Mouse (Mus musculus) MEL (cell line): ENCODE measurements around the gene Slc35b2. TPM values are rescaled to one million over a fixed set of nuclear protein-coding genes. Genes with fewer than 3 reads are reported as not detected.

ENCODE experiments used
- DNase-seq: peaks from one replicate; pipeline ENCODE4 v3.0.0; 2011; ENCODE audit warnings: low read depth, low spot score
- H3K27ac ChIP-seq: 2 replicates; pipeline ENCODE4 v1.5.1; 2012; ENCODE audit warnings: low read depth, mild to moderate bottlenecking, control low read depth, low read length, moderate library complexity; ENCODE audit not compliant: control insufficient read depth
- H3K27me3 ChIP-seq, 2 experiments: fragments of 150-350 bp in 1 of 2; sonication (generic) in 1 of 2; 2 replicates each; pipeline ENCODE4 v1.6.1; 2012; ENCODE audit warnings: low read length in 2 of 2, mild to moderate bottlenecking in 2 of 2, improper control_type of control experiment in 1 of 2, moderate library complexity in 1 of 2; ENCODE audit not compliant: insufficient read depth in 2 of 2, control insufficient read depth in 1 of 2
- H3K36me3 ChIP-seq, 2 experiments: 2 replicates each; pipeline ENCODE4 v1.6.1; 2012 to 2014; ENCODE audit warnings: low read length in 2 of 2, improper control_type of control experiment in 1 of 2, inconsistent platforms in 1 of 2, mild to moderate bottlenecking in 1 of 2; ENCODE audit not compliant: insufficient read depth in 2 of 2, control insufficient read depth in 1 of 2
- H3K4me1 ChIP-seq, 2 experiments: fragments of 150-350 bp in 1 of 2; sonication (generic) in 1 of 2; 2 replicates each; pipeline ENCODE4 v1.6.1; 2012; ENCODE audit warnings: low read length in 2 of 2, improper control_type of control experiment in 1 of 2, mild to moderate bottlenecking in 1 of 2; ENCODE audit not compliant: insufficient read depth in 2 of 2, control insufficient read depth in 1 of 2
- H3K4me3 ChIP-seq, 2 experiments: fragments of 150-350 bp in 1 of 2; sonication (generic) in 1 of 2; 2 replicates each; pipeline ENCODE4 v1.5.1; 2012; ENCODE audit warnings: low read depth in 2 of 2, low read length in 2 of 2, mild to moderate bottlenecking in 2 of 2, moderate library complexity in 2 of 2, control low read depth in 1 of 2, improper control_type of control experiment in 1 of 2; ENCODE audit not compliant: control insufficient read depth in 1 of 2, insufficient read depth in 1 of 2
- H3K79me2 ChIP-seq: 2 replicates; pipeline ENCODE4 v1.6.1; 2012; ENCODE audit warnings: mild to moderate bottlenecking, low read length, moderate library complexity; ENCODE audit not compliant: control insufficient read depth, poor library complexity, insufficient read depth
- H3K9ac ChIP-seq: 2 replicates; pipeline ENCODE4 v1.6.1; 2012; ENCODE audit warnings: low read depth, mild to moderate bottlenecking, control low read depth, low read length, moderate library complexity; ENCODE audit not compliant: control insufficient read depth, poor library complexity, severe bottlenecking
- H3K9me3 ChIP-seq: fragments of 150-350 bp; sonication (generic); replicated peaks from 2 replicates; pipeline ENCODE4 v1.6.1; 2012; ENCODE audit warnings: mild to moderate bottlenecking, low read length, improper control_type of control experiment, moderate library complexity; ENCODE audit not compliant: insufficient read depth
- BHLHE40 ChIP-seq: IDR thresholded peaks from 2 replicates; pipeline ENCODE4 v1.6.1; 2012; ENCODE audit warnings: low read depth, mild to moderate bottlenecking, inconsistent platforms, low read length, improper control_type of control experiment, borderline replicate concordance
- CHD1 ChIP-seq: IDR thresholded peaks from 2 replicates; pipeline ENCODE4 v1.6.1; 2012; ENCODE audit warnings: low read depth, mild to moderate bottlenecking, inconsistent platforms, low read length, improper control_type of control experiment
- CHD2 ChIP-seq: IDR thresholded peaks from 2 replicates; pipeline ENCODE4 v1.6.1; 2011; ENCODE audit warnings: low read length, improper control_type of control experiment
- CTCF ChIP-seq, 3 experiments: IDR thresholded peaks in 2 of 3; conservative IDR thresholded peaks in 1 of 3; 2 replicates each; pipeline ENCODE4 v1.5.1; 2011 to 2012; ENCODE audit warnings: low read length in 3 of 3, low read depth in 2 of 3, mild to moderate bottlenecking in 2 of 3, improper control_type of control experiment in 1 of 3, inconsistent platforms in 1 of 3, mixed read lengths in 1 of 3, moderate library complexity in 1 of 3; ENCODE audit not compliant: control insufficient read depth in 1 of 3, insufficient read depth in 1 of 3, poor library complexity in 1 of 3, severe bottlenecking in 1 of 3
- E2F4 ChIP-seq: IDR thresholded peaks from 2 replicates; pipeline ENCODE4 v1.6.1; 2011; ENCODE audit warnings: low read depth, low read length, improper control_type of control experiment, borderline replicate concordance
- ELF1 ChIP-seq: IDR thresholded peaks from 2 replicates; pipeline ENCODE4 v1.6.1; 2014; ENCODE audit warnings: low read depth, mild to moderate bottlenecking, inconsistent platforms, low read length, improper control_type of control experiment, moderate library complexity
- EP300 ChIP-seq, 2 experiments: IDR thresholded peaks; 2 replicates each; pipeline ENCODE4 v1.6.1; 2011; ENCODE audit warnings: improper control_type of control experiment in 2 of 2, low read length in 2 of 2, low read depth in 1 of 2, mild to moderate bottlenecking in 1 of 2
- ETS1 ChIP-seq: IDR thresholded peaks from 2 replicates; pipeline ENCODE4 v1.6.1; 2012; ENCODE audit warnings: low read depth, mild to moderate bottlenecking, inconsistent platforms, low read length, improper control_type of control experiment, moderate library complexity
- GABPA ChIP-seq: IDR thresholded peaks from 2 replicates; pipeline ENCODE4 v1.6.1; 2012; ENCODE audit warnings: low read depth, mild to moderate bottlenecking, inconsistent platforms, low read length, improper control_type of control experiment, moderate library complexity
- GATA1 ChIP-seq: IDR thresholded peaks from 2 replicates; pipeline ENCODE4 v1.6.1; 2011; ENCODE audit warnings: low read depth, low read length, improper control_type of control experiment
- HCFC1 ChIP-seq: IDR thresholded peaks from 2 replicates; pipeline ENCODE4 v1.6.1; 2012; ENCODE audit warnings: low read depth, mild to moderate bottlenecking, inconsistent platforms, low read length, improper control_type of control experiment, moderate library complexity
- JUND ChIP-seq: IDR thresholded peaks from 2 replicates; pipeline ENCODE4 v1.6.1; 2011; ENCODE audit warnings: low read depth, mild to moderate bottlenecking, improper control_type of control experiment, low read length
- KAT2A ChIP-seq: conservative IDR thresholded peaks from 2 replicates; pipeline ENCODE4 v1.6.1; 2012; ENCODE audit warnings: low read depth, low read length, improper control_type of control experiment, inconsistent platforms
- MAFK ChIP-seq: IDR thresholded peaks from 2 replicates; pipeline ENCODE4 v1.6.1; 2011; ENCODE audit warnings: low read depth, mild to moderate bottlenecking, low read length, improper control_type of control experiment, borderline replicate concordance
- MAX ChIP-seq: IDR thresholded peaks from 2 replicates; pipeline ENCODE4 v1.6.1; 2011; ENCODE audit warnings: low read length, improper control_type of control experiment
- MAZ ChIP-seq: IDR thresholded peaks from 2 replicates; pipeline ENCODE4 v1.6.1; 2012; ENCODE audit warnings: low read depth, mild to moderate bottlenecking, inconsistent platforms, low read length, improper control_type of control experiment
- MEF2A ChIP-seq: IDR thresholded peaks from 2 replicates; pipeline ENCODE4 v1.6.1; 2014; ENCODE audit warnings: low read depth, mild to moderate bottlenecking, inconsistent platforms, low read length, improper control_type of control experiment; ENCODE audit not compliant: poor library complexity, insufficient replicate concordance, severe bottlenecking; ENCODE audit errors: extremely low read depth
- MXI1 ChIP-seq: IDR thresholded peaks from 2 replicates; pipeline ENCODE4 v1.6.1; 2011; ENCODE audit warnings: mild to moderate bottlenecking, low read depth, low read length, improper control_type of control experiment
- MYB ChIP-seq: IDR thresholded peaks from 2 replicates; pipeline ENCODE4 v1.6.1; 2011; ENCODE audit warnings: mild to moderate bottlenecking, low read depth, low read length, improper control_type of control experiment
- MYC ChIP-seq: IDR thresholded peaks from 2 replicates; pipeline ENCODE4 v1.6.1; 2011; ENCODE audit warnings: low read depth, mild to moderate bottlenecking, low read length, improper control_type of control experiment, moderate library complexity
- NELFE ChIP-seq: IDR thresholded peaks from 2 replicates; pipeline ENCODE4 v1.6.1; 2011; ENCODE audit warnings: low read depth, low read length, improper control_type of control experiment
- NRF1 ChIP-seq: IDR thresholded peaks from 2 replicates; pipeline ENCODE4 v1.6.1; 2014; ENCODE audit warnings: low read depth, mild to moderate bottlenecking, inconsistent platforms, low read length, improper control_type of control experiment, moderate library complexity; ENCODE audit not compliant: poor library complexity, insufficient read depth, severe bottlenecking
- POLR2A ChIP-seq, 2 experiments: IDR thresholded peaks; 2 replicates each; pipeline ENCODE4 v1.6.1; 2011 to 2012; ENCODE audit warnings: low read length in 2 of 2, mild to moderate bottlenecking in 2 of 2, control low read depth in 1 of 2, improper control_type of control experiment in 1 of 2, low read depth in 1 of 2, moderate library complexity in 1 of 2; ENCODE audit not compliant: control insufficient read depth in 1 of 2, insufficient read depth in 1 of 2, poor library complexity in 1 of 2
- POLR2AphosphoS2 ChIP-seq: IDR thresholded peaks from 2 replicates; pipeline ENCODE4 v1.6.1; 2011; ENCODE audit warnings: low read length, improper control_type of control experiment
- POLR2AphosphoS5 ChIP-seq: IDR thresholded peaks from 2 replicates; pipeline ENCODE4 v1.6.1; 2012; ENCODE audit warnings: low read depth, borderline replicate concordance, mild to moderate bottlenecking, inconsistent platforms, low read length, moderate library complexity, mixed read lengths
- RCOR1 ChIP-seq: IDR thresholded peaks from 2 replicates; pipeline ENCODE4 v1.6.1; 2012; ENCODE audit warnings: low read depth, mild to moderate bottlenecking, inconsistent platforms, low read length, improper control_type of control experiment
- SIN3A ChIP-seq: IDR thresholded peaks from 2 replicates; pipeline ENCODE4 v1.6.1; 2012; ENCODE audit warnings: low read length, improper control_type of control experiment, inconsistent platforms
- SMC3 ChIP-seq: IDR thresholded peaks from 2 replicates; pipeline ENCODE4 v1.6.1; 2011; ENCODE audit warnings: low read depth, low read length, improper control_type of control experiment
- TAL1 ChIP-seq: IDR thresholded peaks from 2 replicates; pipeline ENCODE4 v1.6.1; 2012; ENCODE audit warnings: mild to moderate bottlenecking, inconsistent platforms, low read length, moderate library complexity, mixed read lengths
- TBP ChIP-seq: IDR thresholded peaks from 2 replicates; pipeline ENCODE4 v1.8.0; 2011; ENCODE audit warnings: low read depth, low read length, improper control_type of control experiment
- TCF12 ChIP-seq: IDR thresholded peaks from 2 replicates; pipeline ENCODE4 v1.6.1; 2014; ENCODE audit warnings: low read depth, mild to moderate bottlenecking, inconsistent platforms, low read length, improper control_type of control experiment, moderate library complexity
- UBTF ChIP-seq: IDR thresholded peaks from 2 replicates; pipeline ENCODE4 v1.6.1; 2012; ENCODE audit warnings: low read depth, mild to moderate bottlenecking, inconsistent platforms, low read length, improper control_type of control experiment, moderate library complexity, borderline replicate concordance; ENCODE audit not compliant: insufficient read depth
- USF1 ChIP-seq: IDR thresholded peaks from 2 replicates; pipeline ENCODE4 v1.6.1; 2014; ENCODE audit warnings: low read depth, mild to moderate bottlenecking, inconsistent platforms, low read length, improper control_type of control experiment, moderate library complexity
- ZC3H11A ChIP-seq: IDR thresholded peaks from 2 replicates; pipeline ENCODE4 v1.6.1; 2012; ENCODE audit warnings: low read depth, mild to moderate bottlenecking, inconsistent platforms, low read length, improper control_type of control experiment
- ZKSCAN1 ChIP-seq: IDR thresholded peaks from 2 replicates; pipeline ENCODE4 v1.6.1; 2012; ENCODE audit warnings: low read depth, mild to moderate bottlenecking, inconsistent platforms, low read length, improper control_type of control experiment, moderate library complexity
- ZMIZ1 ChIP-seq: IDR thresholded peaks from 2 replicates; pipeline ENCODE4 v1.6.1; 2012; ENCODE audit warnings: low read depth, mild to moderate bottlenecking, inconsistent platforms, low read length, improper control_type of control experiment, moderate library complexity
- polyA plus RNA-seq, 2 experiments: library from polyadenylated mRNA; stranded (reverse) in 1 of 2; unstranded in 1 of 2; fragments of >175 nt in 1 of 2; fragments of >200 nt in 1 of 2; gene quantifications; 2 replicates each; pipeline versions ENCODE4 v1.2.1 to v1.2.4; 2012; ENCODE audit warnings: low replicate concordance in 2 of 2, low read depth in 1 of 2; ENCODE audit not compliant: insufficient read length in 2 of 2, insufficient read depth in 1 of 2, missing spikeins in 1 of 2
- total RNA-seq: library from RNA; depleted of rRNA; stranded (reverse); fragments of 300-350 nt; gene quantifications from 2 replicates; pipeline ENCODE4 v1.2.3, GENCODE M21; 2012

Slc35b2 gene
- total and polyA plus RNA-seq, 3 experiments, result 81.7 to 111 TPM; not detected in 1

DNA sequence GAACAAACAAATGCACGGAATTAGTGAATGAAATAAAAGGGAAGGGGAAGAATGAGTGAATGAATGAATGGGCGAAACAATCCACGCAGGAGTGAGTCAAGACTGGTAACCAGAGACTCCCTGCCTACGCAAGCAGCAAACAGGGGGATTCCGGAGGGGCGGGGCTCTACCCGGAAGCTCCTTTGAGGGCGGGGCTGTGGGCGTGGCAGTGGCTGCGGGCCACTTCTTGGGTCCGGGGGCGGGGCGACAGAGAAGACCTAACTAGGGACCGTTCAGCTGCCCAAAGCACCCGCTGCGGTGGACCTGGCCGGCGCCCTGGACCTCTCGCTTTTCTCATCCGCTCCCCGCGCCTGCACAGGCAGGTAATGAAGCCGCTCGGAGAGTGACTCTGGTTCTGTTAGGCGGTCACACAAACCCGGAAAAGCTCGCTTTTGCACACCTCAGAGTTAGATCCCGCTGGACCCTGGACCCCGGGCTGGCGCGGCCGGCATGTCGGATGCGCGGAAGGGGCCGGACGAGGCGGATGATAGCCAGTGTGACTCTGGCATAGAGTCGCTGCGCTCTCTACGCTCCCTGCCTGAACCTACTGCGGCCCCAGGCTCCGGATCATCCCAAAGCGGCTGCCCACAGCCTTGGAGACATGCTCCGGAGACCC lies 8.1 kb upstream of the Slc35b2 start, which contains the start of gene Nfkbie:
Gene Nfkbie (plus strand): TSS at position 252 of the 655 bp plus-strand sequence.
- peak; percentile 94 for DNase-seq
- Histone ChIP-seq H3K4me1 (peaks cover 0 to 28% of the 10 kb centered on the region in 2 experiments; a peak in 3 of 4 replicates), H3K36me3 (peaks cover 0 to 11% of the 10 kb centered on the region in 2 experiments; a peak in 2 of 4 replicates), H3K79me2 (no peaks in the 10 kb centered on the region; the same call in 1 of the 2 replicates)
- no peak for TF ChIP-seq CHD1
- peak; percentile 96 for TF ChIP-seq ELF1
- no peak for TF ChIP-seq MYC
- TF ChIP-seq POLR2AphosphoS2, result no peak
- no peak for TF ChIP-seq CHD2
- TF ChIP-seq MAFK, result no peak
- no peak; the same call in 1 of the 2 replicates for TF ChIP-seq TCF12
- TF ChIP-seq JUND, result no peak
- no peak for TF ChIP-seq MYB
- TF ChIP-seq TBP, result peak; percentile 33; the same call in 1 of the 2 replicates
- TF ChIP-seq NRF1, result no peak
- TF ChIP-seq UBTF, result no peak
- no peak for TF ChIP-seq POLR2AphosphoS5
- peak; percentile 84 for TF ChIP-seq MAZ
- no peak for TF ChIP-seq TAL1
- TF ChIP-seq BHLHE40, result no peak
- TF ChIP-seq SIN3A, result peak; percentile 77; the same call in 1 of the 2 replicates
- TF ChIP-seq ZC3H11A, result 0 out of 2 replicates have a peak, but pooled peaks have one; percentile 4
- TF ChIP-seq ETS1, result peak; percentile 45; the same call in 1 of the 2 replicates
- TF ChIP-seq MAX, result no peak
- peak; percentile 30; the same call in 1 of the 2 replicates for TF ChIP-seq ZMIZ1
- TF ChIP-seq GATA1, result no peak
- TF ChIP-seq POLR2A (IDR thresholded peaks at IDR 0.05; ENCODE audit: control insufficient read depth in 1 of 2, insufficient read depth in 1 of 2, low read depth in 1 of 2, low read length in 2 of 2, poor library complexity in 1 of 2), result peak; percentile 45 to 63; a peak in 3 of 4 replicates
- TF ChIP-seq NELFE, result peak; percentile 45
- no peak for TF ChIP-seq E2F4
- TF ChIP-seq KAT2A, result no peak
- no peak for TF ChIP-seq RCOR1
- no peak for TF ChIP-seq MEF2A
- TF ChIP-seq HCFC1, result peak; percentile 56; the same call in 1 of the 2 replicates
- TF ChIP-seq MXI1, result peak; percentile 16
- TF ChIP-seq EP300 (IDR thresholded peaks at IDR 0.05; ENCODE audit: low read depth in 1 of 2, low read length in 2 of 2), result 0 out of 4 replicates have a peak, but pooled peaks of 1 of the 2 experiments have one; percentile 11
- no peak for TF ChIP-seq GABPA
- no peak for TF ChIP-seq ZKSCAN1
- no peak for TF ChIP-seq SMC3
- TF ChIP-seq CTCF (IDR thresholded peaks at IDR 0.05 in 2 of 3, conservative IDR thresholded peaks at IDR 0.05 in 1 of 3; ENCODE audit: control insufficient read depth in 1 of 3, insufficient read depth in 1 of 3, low read depth in 2 of 3, low read length in 3 of 3, poor library complexity in 1 of 3, severe bottlenecking in 1 of 3), result no peak
- no peak for TF ChIP-seq USF1
- TF ChIP-seq, all 39 proteins: peak for 12
- peaks cover 0 to under 1% of the 10 kb centered on the region in 2 experiments; a peak in 2 of 4 replicates for H3K27me3 ChIP-seq
- peak within 1 kb of the TSS; percentile 61 to 85 for H3K4me3 ChIP-seq
- peak within 1 kb of the TSS; percentile 56 for H3K27ac ChIP-seq
- H3K9ac ChIP-seq, result peak within 1 kb of the TSS; percentile 72
- H3K9me3 ChIP-seq, result no peaks in the 10 kb centered on the region
